Mouse (Mus musculus) liver, embryonic 14.5 days (tissue): Measurements from ENCODE around the gene Lasp1. TPM values are rescaled to one million over a fixed set of nuclear protein-coding genes. Genes with fewer than 3 reads are reported as not detected.

ENCODE experiments used
- ATAC-seq: fragments of 200-750 bp; cut with Nextera tagmentation; 2 replicates; pipeline ENCODE4 v1.8.0; 2017; ENCODE audit warnings: moderate number of reproducible peaks, mild to moderate bottlenecking, moderate library complexity; ENCODE audit not compliant: insufficient read depth
- DNase-seq, 3 experiments: peaks; one replicate each; pipeline ENCODE4 v3.0.0-alpha.2; 2012 to 2013; ENCODE audit warnings: low read depth in 3 of 3, low spot score in 3 of 3
- H3K27ac ChIP-seq: fragments of 300-500 bp; sonication (generic); 2 replicates; pipeline ENCODE4 v1.5.1; 2014; ENCODE audit warnings: moderate library complexity, mild to moderate bottlenecking, control low read depth, inconsistent platforms
- H3K27me3 ChIP-seq: fragments of 300-500 bp; sonication (generic); 2 replicates; pipeline ENCODE4 v1.6.1; 2014; ENCODE audit warnings: mild to moderate bottlenecking, low read length, moderate library complexity; ENCODE audit not compliant: control insufficient read depth, insufficient read depth
- H3K36me3 ChIP-seq: fragments of 300-500 bp; sonication (generic); replicated peaks from 2 replicates; pipeline ENCODE4 v1.6.1; 2014; ENCODE audit warnings: low read depth; ENCODE audit not compliant: control insufficient read depth, insufficient read depth
- H3K4me1 ChIP-seq, 2 experiments: fragments of 200-500 bp in 1 of 2; fragments of 300-500 bp in 1 of 2; sonication (generic) in 1 of 2; replicated peaks; 2 replicates each; pipeline ENCODE4 v1.6.1; 2012 to 2014; ENCODE audit warnings: antibody characterized with exemption in 1 of 2, inconsistent platforms in 1 of 2, low read length in 1 of 2; ENCODE audit not compliant: control insufficient read depth in 2 of 2, insufficient read depth in 2 of 2
- H3K4me2 ChIP-seq: fragments of 300-500 bp; sonication (generic); 2 replicates; pipeline ENCODE4 v1.6.1; 2014; ENCODE audit warnings: low read depth, mild to moderate bottlenecking, control low read depth, moderate library complexity
- H3K4me3 ChIP-seq, 2 experiments: fragments of 200-500 bp in 1 of 2; fragments of 300-500 bp in 1 of 2; sonication (generic) in 1 of 2; 2 replicates each; pipeline ENCODE4 v1.5.1; 2012 to 2014; ENCODE audit warnings: low read depth in 2 of 2, low read length in 2 of 2, mild to moderate bottlenecking in 2 of 2, control low read depth in 1 of 2, inconsistent platforms in 1 of 2, moderate library complexity in 1 of 2; ENCODE audit not compliant: insufficient read depth in 1 of 2
- H3K9ac ChIP-seq: fragments of 300-500 bp; sonication (generic); replicated peaks from 2 replicates; pipeline ENCODE4 v1.6.1; 2014; ENCODE audit warnings: mild to moderate bottlenecking, control low read depth, moderate library complexity
- H3K9me3 ChIP-seq: fragments of 300-500 bp; sonication (generic); 2 replicates; pipeline ENCODE4 v1.6.1; 2016; ENCODE audit warnings: low read length, mixed read lengths; ENCODE audit not compliant: control insufficient read depth
- CTCF ChIP-seq: IDR thresholded peaks from 2 replicates; pipeline ENCODE4 v1.5.1; 2016; ENCODE audit warnings: antibody characterized with exemption, low read depth, control low read depth
- EP300 ChIP-seq: IDR thresholded peaks from 2 replicates; pipeline ENCODE4 v1.6.1; 2016; ENCODE audit warnings: antibody characterized with exemption, low read depth
- WGBS: fragments of 180-500 bp; shearing (Covaris S2); extraction: QIAGEN DNeasy Blood & Tissue Kit; methylation state at CpG from one replicate; pipeline ENCODE4 v1.1.7; 2014; ENCODE audit not compliant: insufficient replicate concordance; 5-methylcytosine and 5-hydroxymethylcytosine counted together
- polyA plus RNA-seq, 2 experiments: library from polyadenylated mRNA; depleted of rRNA in 1 of 2; stranded (reverse) in 1 of 2; unstranded in 1 of 2; fragments of >200 nt; fragmentation: Nextera tagmentation in 1 of 2; extraction: Ambion mirVana in 1 of 2; gene quantifications; 2 replicates each; pipeline versions ENCODE4 v1.2.1 to v1.2.3; 2012 to 2014

Gene Lasp1
- polyA plus RNA-seq, 2 experiments: 15.5 to 19.1 TPM

GRCm38 (mm10) chr11:97811569-97812362 lies 13.0 kb downstream of the Lasp1 start:
- no peak overlapping the region for H3K27ac ChIP-seq
- no peaks in the 10 kb centered on the region for H3K9me3 ChIP-seq
- no peak for TF ChIP-seq CTCF
- TF ChIP-seq EP300: no peak
- no peaks in the 10 kb centered on the region for H3K27me3 ChIP-seq
- no peak for DNase-seq
- no peak overlapping the region for H3K4me3 ChIP-seq
- ATAC-seq: peak; percentile 34
- peaks cover 4 to 29% of the 10 kb centered on the region in 2 experiments for H3K4me1 ChIP-seq
- H3K9ac ChIP-seq: no peak overlapping the region
- 66% methylated on average over 12 of the region's 13 CpGs for WGBS
- no peaks in the 10 kb centered on the region for H3K36me3 ChIP-seq
- H3K4me2 ChIP-seq: no peak overlapping the region; the same call in 1 of the 2 replicates

- H3K4me3 ChIP-seq: no peak overlapping the region
- H3K27me3 ChIP-seq: no peaks in the 10 kb centered on the region
- no peak overlapping the region for H3K4me2 ChIP-seq
- DNase-seq (no peak), ATAC-seq (no peak)
- H3K27ac ChIP-seq: no peak overlapping the region
- TF ChIP-seq EP300 (no peak), CTCF (no peak)
- H3K4me1 ChIP-seq: peaks cover 6 to 31% of the 10 kb centered on the region in 2 experiments
- no peaks in the 10 kb centered on the region for H3K9me3 ChIP-seq
- H3K9ac ChIP-seq: no peak overlapping the region
- WGBS: 47% methylated on average over 3 of the region's 3 CpGs
- no peaks in the 10 kb centered on the region for H3K36me3 ChIP-seq
These were observed 13.7 kb downstream of the Lasp1 start for GRCm38 (mm10) chr11:97812491-97812921.

- H3K4me2 ChIP-seq: no peak overlapping the region
- ATAC-seq: no peak
- no peaks in the 10 kb centered on the region for H3K36me3 ChIP-seq
- no peaks in the 10 kb centered on the region for H3K9me3 ChIP-seq
- no peak overlapping the region for H3K9ac ChIP-seq
- H3K27me3 ChIP-seq: no peaks in the 10 kb centered on the region
- TF ChIP-seq CTCF: no peak
- TF ChIP-seq EP300: no peak
- peaks cover 11 to 32% of the 10 kb centered on the region in 2 experiments for H3K4me1 ChIP-seq
- WGBS: 53% methylated on average over 7 of the region's 7 CpGs
- DNase-seq: no peak
- no peak overlapping the region for H3K27ac ChIP-seq
- H3K4me3 ChIP-seq: no peak overlapping the region
These were observed 14.3 kb downstream of the Lasp1 start for GRCm38 (mm10) chr11:97813085-97813484.

GRCm38 (mm10) chr11:97813746-97814515 lies 15.1 kb downstream of the Lasp1 start:
- DNase-seq (no peak), ATAC-seq (no peak)
- H3K27ac ChIP-seq: no peak overlapping the region
- TF ChIP-seq EP300: no peak
- 69% methylated on average over 17 of the region's 17 CpGs for WGBS
- H3K9me3 ChIP-seq: no peaks in the 10 kb centered on the region
- no peaks in the 10 kb centered on the region for H3K27me3 ChIP-seq
- no peaks in the 10 kb centered on the region for H3K36me3 ChIP-seq
- H3K4me2 ChIP-seq: no peak overlapping the region
- no peak overlapping the region for H3K9ac ChIP-seq
- H3K4me3 ChIP-seq: no peak overlapping the region
- peaks cover 15 to 34% of the 10 kb centered on the region in 2 experiments for H3K4me1 ChIP-seq

- Histone ChIP-seq H3K4me2 (no peak overlapping the region), H3K9ac (no peak overlapping the region), H3K9me3 (no peaks in the 10 kb centered on the region), H3K36me3 (no peaks in the 10 kb centered on the region), H3K4me3 (no peak overlapping the region), H3K27ac (no peak overlapping the region), H3K27me3 (no peaks in the 10 kb centered on the region), H3K4me1 (peaks cover 11 to 30% of the 10 kb centered on the region in 2 experiments)
- no peak for DNase-seq
- TF ChIP-seq EP300 (no peak), CTCF (no peak)
- 76% methylated on average over 11 of the region's 11 CpGs for WGBS
- no peak for ATAC-seq
These were observed 16.9 kb downstream of the Lasp1 start for GRCm38 (mm10) chr11:97815736-97816135.
